Mouse (Mus musculus) intestine, embryonic 14.5 days (tissue): ENCODE results near the gene Polg2. TPM values are rescaled to one million over a fixed set of nuclear protein-coding genes. Genes with fewer than 3 reads are reported as not detected.
"Not testable (repeated sequence)": the region's sequence is repeated elsewhere in the genome, so short reads cannot be mapped to it uniquely, and the experiment has no call there.

Source experiments
- ATAC-seq: fragments of 200-750 bp; cut with Nextera tagmentation; replicated peaks from 2 replicates; pipeline ENCODE4 v1.8.0; 2017; ENCODE audit warnings: low read depth, moderate number of reproducible peaks, moderate TSS enrichment, moderate library complexity; ENCODE audit not compliant: low FRiP score, low TSS enrichment
- DNase-seq: peaks from one replicate; pipeline ENCODE4 v3.0.0-alpha.2; 2018; ENCODE audit warnings: low spot score
- H3K27ac ChIP-seq: fragments of 300-500 bp; sonication (generic); 2 replicates; pipeline ENCODE4 v1.5.1; 2014; ENCODE audit warnings: low read depth, mild to moderate bottlenecking, control low read depth
- H3K27me3 ChIP-seq: fragments of 300-500 bp; sonication (generic); replicated peaks from 2 replicates; pipeline ENCODE4 v1.6.1; 2014; ENCODE audit warnings: low read length, control low read depth; ENCODE audit not compliant: control insufficient read depth, insufficient read depth
- H3K36me3 ChIP-seq: fragments of 300-500 bp; sonication (generic); 2 replicates; pipeline ENCODE4 v1.6.1; 2014; ENCODE audit warnings: low read length, control low read depth; ENCODE audit not compliant: control insufficient read depth, insufficient read depth
- H3K4me1 ChIP-seq: fragments of 300-500 bp; sonication (generic); replicated peaks from 2 replicates; pipeline ENCODE4 v1.6.1; 2014; ENCODE audit warnings: low read length, control low read depth, mixed read lengths; ENCODE audit not compliant: control insufficient read depth, insufficient read depth
- H3K4me2 ChIP-seq: fragments of 300-500 bp; sonication (generic); 2 replicates; pipeline ENCODE4 v1.6.1; 2014; ENCODE audit warnings: low read length
- H3K4me3 ChIP-seq: fragments of 300-500 bp; sonication (generic); 2 replicates; pipeline ENCODE4 v1.5.1; 2014; ENCODE audit warnings: low read depth, low read length, control low read depth, mixed read lengths
- H3K9ac ChIP-seq: fragments of 300-500 bp; sonication (generic); 2 replicates; pipeline ENCODE4 v1.6.1; 2014; ENCODE audit warnings: mild to moderate bottlenecking, low read length
- H3K9me3 ChIP-seq: fragments of 300-500 bp; sonication (generic); 2 replicates; pipeline ENCODE4 v1.6.1; 2016; ENCODE audit warnings: low read length, control low read depth; ENCODE audit not compliant: control insufficient read depth
- WGBS: fragments of 180-500 bp; shearing (Covaris S2); extraction: QIAGEN DNeasy Blood & Tissue Kit; methylation state at CpG from one replicate; pipeline ENCODE4 v1.1.7; 2014; 5-methylcytosine and 5-hydroxymethylcytosine counted together
- polyA plus RNA-seq: library from polyadenylated mRNA; unstranded; fragments of >200 nt; fragmentation: Nextera tagmentation; extraction: Ambion mirVana; gene quantifications from 2 replicates; pipeline ENCODE4 v1.2.1, GENCODE M21; 2014

The Polg2 gene
- polyA plus RNA-seq, 1 experiment from 2014 or later = 11.5 TPM

- not testable (repeated sequence) for H3K27ac ChIP-seq, H3K4me3 ChIP-seq, ATAC-seq, H3K9me3 ChIP-seq, H3K4me2 ChIP-seq, H3K27me3 ChIP-seq, H3K9ac ChIP-seq, H3K36me3 ChIP-seq, DNase-seq, H3K4me1 ChIP-seq
- whole genome bisulfite sequencing = 94% methylated on average over 7 of the region's 7 CpGs
Observed at GRCm38 (mm10) chr11:106749557-106750120, 29.7 kb downstream of the Polg2 start.

- no peak for ATAC-seq
- H3K4me2 ChIP-seq = no peak overlapping the region
- H3K9me3 ChIP-seq = no peaks in the 10 kb centered on the region
- DNase-seq = no peak
- H3K36me3 ChIP-seq = no peaks in the 10 kb centered on the region
- no peaks in the 10 kb centered on the region for H3K27me3 ChIP-seq
- no peaks in the 10 kb centered on the region for H3K4me1 ChIP-seq
- WGBS = 91% methylated on average over 5 of the region's 5 CpGs
- H3K27ac ChIP-seq = no peak overlapping the region
- H3K4me3 ChIP-seq = no peak overlapping the region
- H3K9ac ChIP-seq = no peak overlapping the region
Observed at GRCm38 (mm10) chr11:106744949-106745348, 34.4 kb downstream of the Polg2 start.

- Histone ChIP-seq H3K9me3 (no peaks in the 10 kb centered on the region), H3K9ac (no peak overlapping the region), H3K4me3 (no peak overlapping the region), H3K4me2 (no peak overlapping the region), H3K4me1 (peaks cover under 1% of the 10 kb centered on the region; the same call in 1 of the 2 replicates), H3K27ac (no peak overlapping the region), H3K36me3 (no peaks in the 10 kb centered on the region), H3K27me3 (no peaks in the 10 kb centered on the region)
- DNase-seq (no peak), ATAC-seq (no peak)
- WGBS = 43% methylated on average over 6 of the region's 6 CpGs
Observed at GRCm38 (mm10) chr11:106742388-106742841, 36.9 kb downstream of the Polg2 start.

GRCm38 (mm10) chr11:106741826-106742225 lies 37.5 kb downstream of the Polg2 start:
- H3K36me3 ChIP-seq = no peaks in the 10 kb centered on the region
- H3K9me3 ChIP-seq = no peaks in the 10 kb centered on the region
- no peak overlapping the region for H3K4me3 ChIP-seq
- H3K4me2 ChIP-seq = no peak overlapping the region
- no peak overlapping the region for H3K27ac ChIP-seq
- H3K9ac ChIP-seq = no peak overlapping the region
- no peak for DNase-seq
- no peak for ATAC-seq
- WGBS = 93% methylated on average over 3 of the region's 3 CpGs
- H3K4me1 ChIP-seq = peaks cover 6% of the 10 kb centered on the region; the same call in 1 of the 2 replicates
- H3K27me3 ChIP-seq = no peaks in the 10 kb centered on the region

GRCm38 (mm10) chr11:106741232-106741631 lies 38.1 kb downstream of the Polg2 start:
- H3K4me3 ChIP-seq = no peak overlapping the region
- H3K9me3 ChIP-seq = no peaks in the 10 kb centered on the region
- H3K27ac ChIP-seq = no peak overlapping the region
- no peak overlapping the region for H3K4me2 ChIP-seq
- H3K36me3 ChIP-seq = no peaks in the 10 kb centered on the region
- ATAC-seq (no peak), DNase-seq (no peak)
- no peak overlapping the region for H3K9ac ChIP-seq
- H3K27me3 ChIP-seq = no peaks in the 10 kb centered on the region
- WGBS = 72% methylated on average over 6 of the region's 6 CpGs
- H3K4me1 ChIP-seq = peaks cover 7% of the 10 kb centered on the region; the same call in 1 of the 2 replicates

GRCm38 (mm10) chr11:106740724-106741123 lies 38.6 kb downstream of the Polg2 start:
- not testable (repeated sequence) for H3K27me3 ChIP-seq, DNase-seq, H3K9ac ChIP-seq, H3K9me3 ChIP-seq, H3K4me1 ChIP-seq, H3K36me3 ChIP-seq, H3K4me2 ChIP-seq, H3K4me3 ChIP-seq, ATAC-seq, H3K27ac ChIP-seq
- WGBS = 87% methylated on average over 7 of the region's 8 CpGs

GRCm38 (mm10) chr11:106739116-106739515 lies 40.2 kb downstream of the Polg2 start:
- ATAC-seq (no peak), DNase-seq (no peak)
- no peak overlapping the region for H3K27ac ChIP-seq
- no peaks in the 10 kb centered on the region for H3K27me3 ChIP-seq
- no peak overlapping the region for H3K4me2 ChIP-seq
- H3K9me3 ChIP-seq = no peaks in the 10 kb centered on the region
- H3K4me3 ChIP-seq = no peak overlapping the region
- no peak overlapping the region for H3K9ac ChIP-seq
- H3K4me1 ChIP-seq = peaks cover 7% of the 10 kb centered on the region; the same call in 1 of the 2 replicates
- H3K36me3 ChIP-seq = no peaks in the 10 kb centered on the region
- WGBS = 86% methylated on average over 2 of the region's 2 CpGs

GRCm38 (mm10) chr11:106737178-106737621 lies 42.1 kb downstream of the Polg2 start:
- WGBS = 29% methylated on average over 12 of the region's 12 CpGs
- peak overlapping the region; percentile 30; the same call in 1 of the 2 replicates for H3K27ac ChIP-seq
- DNase-seq = no peak
- H3K4me2 ChIP-seq = no peak overlapping the region
- H3K36me3 ChIP-seq = no peaks in the 10 kb centered on the region
- ATAC-seq = no peak; the same call in 1 of the 2 replicates
- H3K4me3 ChIP-seq = no peak overlapping the region
- peaks cover 7% of the 10 kb centered on the region; the same call in 1 of the 2 replicates for H3K4me1 ChIP-seq
- no peak overlapping the region for H3K9ac ChIP-seq
- H3K9me3 ChIP-seq = no peaks in the 10 kb centered on the region
- no peaks in the 10 kb centered on the region for H3K27me3 ChIP-seq

- 79% methylated on average over 3 of the region's 3 CpGs for WGBS
- Histone ChIP-seq H3K4me3 (no peak overlapping the region), H3K4me1 (peaks cover 7% of the 10 kb centered on the region; the same call in 1 of the 2 replicates), H3K9me3 (no peaks in the 10 kb centered on the region), H3K27ac (peak overlapping the region; percentile 30; the same call in 1 of the 2 replicates), H3K9ac (no peak overlapping the region), H3K36me3 (no peaks in the 10 kb centered on the region), H3K4me2 (no peak overlapping the region), H3K27me3 (no peaks in the 10 kb centered on the region)
- ATAC-seq (no peak), DNase-seq (no peak)
Observed at GRCm38 (mm10) chr11:106736614-106737013, 42.7 kb downstream of the Polg2 start.
